Mouse (Mus musculus) CH12.LX (cell line): ENCODE measurements at regions not wholly inside any gene's neighbourhood (a gene's known extent, or its start where the extent isn't known, plus 50 kb on each side); places are given as distances from the start of the nearest gene placed in this dataset.

Source experiments
- CTCF ChIP-seq, 2 experiments: IDR thresholded peaks in 1 of 2; conservative IDR thresholded peaks in 1 of 2; 2 replicates each; pipeline ENCODE4 v1.5.1; 2011 to 2012; ENCODE audit warnings: low read depth in 2 of 2, low read length in 2 of 2, improper control_type of control experiment in 1 of 2, inconsistent platforms in 1 of 2, mild to moderate bottlenecking in 1 of 2, moderate library complexity in 1 of 2
- EP300 ChIP-seq: IDR thresholded peaks from 2 replicates; pipeline ENCODE4 v1.6.1; 2011; ENCODE audit warnings: low read length, improper control_type of control experiment
- GABPA ChIP-seq: IDR thresholded peaks from 2 replicates; pipeline ENCODE4 v1.6.1; 2012; ENCODE audit warnings: low read depth, low read length, improper control_type of control experiment, inconsistent platforms; ENCODE audit not compliant: insufficient replicate concordance
- HCFC1 ChIP-seq: IDR thresholded peaks from 2 replicates; pipeline ENCODE4 v1.6.1; 2012; ENCODE audit warnings: low read depth, mild to moderate bottlenecking, inconsistent platforms, low read length, improper control_type of control experiment
- IRF4 ChIP-seq: IDR thresholded peaks from 2 replicates; pipeline ENCODE4 v1.6.1; 2014; ENCODE audit warnings: low read depth, mild to moderate bottlenecking, inconsistent platforms, low read length, improper control_type of control experiment
- MAFK ChIP-seq: IDR thresholded peaks from 2 replicates; pipeline ENCODE4 v1.6.1; 2011; ENCODE audit warnings: low read length, improper control_type of control experiment; ENCODE audit not compliant: insufficient replicate concordance
- NELFE ChIP-seq: IDR thresholded peaks from 2 replicates; pipeline ENCODE4 v1.6.1; 2011; ENCODE audit warnings: low read depth, low read length, improper control_type of control experiment
- POLR2A ChIP-seq: IDR thresholded peaks from 2 replicates; pipeline ENCODE4 v1.6.1; 2011; ENCODE audit warnings: low read depth, mild to moderate bottlenecking, improper control_type of control experiment, low read length
- POLR2AphosphoS2 ChIP-seq: IDR thresholded peaks from 2 replicates; pipeline ENCODE4 v1.6.1; 2011; ENCODE audit warnings: low read depth, low read length, improper control_type of control experiment
- RAD21 ChIP-seq: IDR thresholded peaks from 2 replicates; pipeline ENCODE4 v1.6.1; 2011; ENCODE audit warnings: low read depth, mild to moderate bottlenecking, low read length, improper control_type of control experiment, moderate library complexity
- ZC3H11A ChIP-seq: IDR thresholded peaks from 2 replicates; pipeline ENCODE4 v1.6.1; 2012; ENCODE audit warnings: low read depth, mild to moderate bottlenecking, inconsistent platforms, low read length, improper control_type of control experiment
- ZKSCAN1 ChIP-seq: IDR thresholded peaks from 2 replicates; pipeline ENCODE4 v1.6.1; 2012; ENCODE audit warnings: low read depth, inconsistent platforms, low read length, improper control_type of control experiment, borderline replicate concordance

DNA sequence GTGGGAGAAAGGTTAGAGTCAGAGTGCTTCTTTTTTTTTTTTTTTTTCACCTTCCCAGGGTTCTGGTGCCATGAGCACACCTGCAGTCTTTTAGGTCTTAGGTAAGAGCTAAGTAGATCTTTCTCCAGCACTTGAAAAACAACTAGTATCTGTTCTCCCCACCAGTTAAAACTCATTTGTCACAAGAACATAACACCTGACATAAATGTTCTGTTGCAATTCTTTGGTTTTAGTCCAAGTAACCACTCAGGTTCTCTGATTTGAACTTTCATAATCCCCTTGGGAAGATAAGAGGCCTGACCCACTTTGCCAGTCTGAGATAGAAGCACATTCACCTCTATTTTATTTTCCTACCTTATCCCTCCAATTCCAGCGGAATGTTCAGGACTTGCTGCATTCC, 225.5 kb upstream of the Zpld1 start:
- no peak for TF ChIP-seq POLR2A
- TF ChIP-seq GABPA, result no peak
- no peak for TF ChIP-seq CTCF (conservative IDR thresholded peaks at IDR 0.05 in 1 of 2, IDR thresholded peaks at IDR 0.05 in 1 of 2; ENCODE audit: low read depth in 2 of 2, low read length in 2 of 2)
- TF ChIP-seq IRF4, result no peak
- no peak for TF ChIP-seq POLR2AphosphoS2
- no peak for TF ChIP-seq MAFK
- no peak for TF ChIP-seq EP300
- TF ChIP-seq NELFE, result no peak
- TF ChIP-seq RAD21, result no peak
- no peak for TF ChIP-seq HCFC1
- TF ChIP-seq ZKSCAN1, result no peak
- TF ChIP-seq ZC3H11A, result no peak
